Mouse (Mus musculus): ENCODE measurements around the gene Tjp1. TPM values are rescaled to one million over a fixed set of nuclear protein-coding genes. Genes with fewer than 3 reads are reported as not detected.

Gene Tjp1
- polyA plus RNA-seq, 1 experiment from 2014 or later = 22.3 TPM

DNA sequence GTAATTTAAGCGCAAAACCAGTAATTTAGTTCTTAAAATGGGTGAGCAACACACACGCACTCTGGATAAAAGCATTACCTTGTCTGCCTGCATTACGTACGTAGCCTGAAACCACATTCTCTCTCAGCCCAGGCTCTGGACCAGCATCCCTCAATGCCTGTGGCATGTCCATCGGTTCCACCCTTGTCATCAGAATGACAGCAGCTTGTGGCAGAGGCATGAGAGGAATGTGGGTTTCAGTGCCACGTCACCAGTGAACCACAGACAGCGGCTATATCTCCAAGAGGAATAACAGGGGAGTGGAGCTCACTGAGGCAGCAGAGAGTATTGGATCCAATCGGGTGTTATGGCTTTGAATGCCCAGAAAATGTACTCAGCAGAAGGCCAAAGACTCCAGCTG lies 88.1 kb downstream of the Tjp1 start:
- no peak overlapping the region for H3K9ac ChIP-seq (ENCODE audit: low read depth, low read length)
- no peaks in the 10 kb centered on the region for H3K27me3 ChIP-seq (replicated peaks; ENCODE audit: control insufficient read depth, insufficient read depth, low read length)
- H3K4me3 ChIP-seq (ENCODE audit: low read depth, low read length) = no peak overlapping the region
- DNase-seq (ENCODE audit: low spot score) (peak; percentile 53), ATAC-seq (ENCODE audit: low read depth) (no peak)
- H3K4me2 ChIP-seq (ENCODE audit: low read depth, low read length) = no peak overlapping the region
- H3K36me3 ChIP-seq (ENCODE audit: control insufficient read depth, insufficient read depth, low read length) = no peaks in the 10 kb centered on the region
- H3K9me3 ChIP-seq (ENCODE audit: control insufficient read depth, low read length) = no peaks in the 10 kb centered on the region
- H3K27ac ChIP-seq (replicated peaks; ENCODE audit: low read depth, low read length) = no peak overlapping the region
- 61% methylated on average over 8 of the region's 8 CpGs for WGBS
- no peaks in the 10 kb centered on the region for H3K4me1 ChIP-seq (ENCODE audit: control insufficient read depth, insufficient read depth, low read length)

DNA sequence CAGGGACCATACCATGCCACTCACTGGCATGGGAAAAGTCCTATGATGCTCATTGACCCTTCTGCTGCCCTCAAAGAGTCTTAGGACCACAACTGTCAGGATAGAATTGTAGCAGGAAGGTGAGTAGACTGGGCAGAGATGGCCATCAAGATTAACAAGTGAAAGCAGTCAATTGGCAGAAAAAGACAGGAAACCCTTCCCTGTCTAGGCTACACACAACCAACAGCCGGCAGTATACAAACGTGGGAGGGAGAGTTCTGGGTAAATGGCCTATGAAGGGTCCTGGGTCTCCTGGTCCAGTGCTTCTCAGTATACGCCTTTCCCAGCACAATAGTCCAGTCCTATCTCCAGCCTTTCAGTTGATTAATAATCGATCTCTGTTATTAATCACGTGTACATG lies 89.4 kb downstream of the Tjp1 start:
- H3K4me1 ChIP-seq (ENCODE audit: control insufficient read depth, insufficient read depth, low read length) = no peaks in the 10 kb centered on the region
- no peak overlapping the region for H3K4me3 ChIP-seq (ENCODE audit: low read depth, low read length)
- H3K27me3 ChIP-seq (replicated peaks; ENCODE audit: control insufficient read depth, insufficient read depth, low read length) = no peaks in the 10 kb centered on the region
- 85% methylated on average over 5 of the region's 5 CpGs for WGBS
- no peak overlapping the region for H3K27ac ChIP-seq (replicated peaks; ENCODE audit: low read depth, low read length)
- no peaks in the 10 kb centered on the region for H3K9me3 ChIP-seq (ENCODE audit: control insufficient read depth, low read length)
- no peak overlapping the region for H3K4me2 ChIP-seq (ENCODE audit: low read depth, low read length)
- ATAC-seq (ENCODE audit: low read depth) (no peak), DNase-seq (ENCODE audit: low spot score) (no peak)
- H3K9ac ChIP-seq (ENCODE audit: low read depth, low read length) = no peak overlapping the region
- no peaks in the 10 kb centered on the region for H3K36me3 ChIP-seq (ENCODE audit: control insufficient read depth, insufficient read depth, low read length)

DNA sequence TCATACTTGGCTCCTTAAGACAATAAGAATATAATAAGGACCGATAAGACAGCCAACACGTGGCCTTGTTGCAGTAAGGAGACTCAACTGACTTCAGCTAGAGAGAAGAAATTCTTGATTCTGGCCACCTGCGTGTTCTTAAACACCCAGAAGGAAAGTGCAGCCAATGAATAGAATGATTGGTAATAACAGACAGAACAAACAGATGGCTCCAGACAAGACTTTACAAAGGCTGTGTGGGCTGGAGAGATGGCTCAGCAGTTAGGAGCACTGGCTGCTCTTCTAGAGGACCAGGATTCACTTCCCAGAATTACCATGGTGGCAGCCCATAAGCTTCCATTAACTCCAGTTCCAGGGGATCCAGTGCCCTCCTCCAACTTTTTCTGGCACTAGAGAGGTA lies 90.7 kb downstream of the Tjp1 start:
- 81% methylated on average over 3 of the region's 3 CpGs for WGBS
- ATAC-seq (ENCODE audit: low read depth) (no peak), DNase-seq (ENCODE audit: low spot score) (no peak)
- Histone ChIP-seq H3K4me1 (ENCODE audit: control insufficient read depth, insufficient read depth, low read length) (no peaks in the 10 kb centered on the region), H3K9ac (ENCODE audit: low read depth, low read length) (no peak overlapping the region), H3K27me3 (replicated peaks; ENCODE audit: control insufficient read depth, insufficient read depth, low read length) (no peaks in the 10 kb centered on the region), H3K27ac (replicated peaks; ENCODE audit: low read depth, low read length) (no peak overlapping the region), H3K4me3 (ENCODE audit: low read depth, low read length) (no peak overlapping the region), H3K36me3 (ENCODE audit: control insufficient read depth, insufficient read depth, low read length) (no peaks in the 10 kb centered on the region), H3K4me2 (ENCODE audit: low read depth, low read length) (no peak overlapping the region), H3K9me3 (ENCODE audit: control insufficient read depth, low read length) (no peaks in the 10 kb centered on the region)

DNA sequence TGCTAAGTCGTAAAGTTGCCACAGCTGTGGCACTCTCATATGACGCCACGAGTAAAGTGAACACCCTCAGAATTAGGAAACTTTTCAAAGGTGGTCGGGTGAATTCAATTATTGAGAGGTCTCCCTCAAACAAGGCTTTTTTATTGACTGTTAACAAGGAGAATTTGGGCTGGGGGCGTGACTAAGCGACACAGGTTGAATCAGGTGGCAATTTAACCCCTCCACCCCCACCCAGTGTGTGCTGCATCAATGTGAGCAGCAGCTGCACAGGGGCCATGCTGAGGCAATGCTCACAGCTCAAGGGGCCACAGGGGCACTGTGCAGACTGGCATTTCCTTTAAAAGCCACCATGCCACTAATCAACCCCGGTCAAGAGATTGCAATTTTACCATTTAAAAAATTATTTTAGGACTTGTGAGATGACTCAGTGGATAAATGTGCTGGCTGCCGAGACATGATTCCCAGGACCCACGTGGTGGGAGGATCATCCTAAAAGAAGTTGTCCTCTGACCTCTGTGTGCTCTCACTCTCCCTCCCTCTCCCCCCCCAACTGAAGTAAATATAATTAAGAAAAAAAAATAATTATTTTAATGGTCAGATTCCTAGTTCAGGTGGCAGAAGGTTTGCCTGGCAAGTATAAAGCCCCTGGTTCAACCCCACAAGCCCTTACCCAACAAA lies 96.4 kb downstream of the Tjp1 start:
- 29% methylated on average over 9 of the region's 9 CpGs for WGBS
- Histone ChIP-seq H3K4me2 (ENCODE audit: low read depth, low read length) (no peak overlapping the region), H3K4me1 (ENCODE audit: control insufficient read depth, insufficient read depth, low read length) (no peaks in the 10 kb centered on the region), H3K9me3 (ENCODE audit: control insufficient read depth, low read length) (no peaks in the 10 kb centered on the region), H3K4me3 (ENCODE audit: low read depth, low read length) (no peak overlapping the region), H3K27me3 (replicated peaks; ENCODE audit: control insufficient read depth, insufficient read depth, low read length) (no peaks in the 10 kb centered on the region), H3K36me3 (ENCODE audit: control insufficient read depth, insufficient read depth, low read length) (no peaks in the 10 kb centered on the region), H3K27ac (replicated peaks; ENCODE audit: low read depth, low read length) (no peak overlapping the region), H3K9ac (ENCODE audit: low read depth, low read length) (no peak overlapping the region)
- DNase-seq (ENCODE audit: low spot score) = no peak
- ATAC-seq (ENCODE audit: low read depth) = no peak

DNA sequence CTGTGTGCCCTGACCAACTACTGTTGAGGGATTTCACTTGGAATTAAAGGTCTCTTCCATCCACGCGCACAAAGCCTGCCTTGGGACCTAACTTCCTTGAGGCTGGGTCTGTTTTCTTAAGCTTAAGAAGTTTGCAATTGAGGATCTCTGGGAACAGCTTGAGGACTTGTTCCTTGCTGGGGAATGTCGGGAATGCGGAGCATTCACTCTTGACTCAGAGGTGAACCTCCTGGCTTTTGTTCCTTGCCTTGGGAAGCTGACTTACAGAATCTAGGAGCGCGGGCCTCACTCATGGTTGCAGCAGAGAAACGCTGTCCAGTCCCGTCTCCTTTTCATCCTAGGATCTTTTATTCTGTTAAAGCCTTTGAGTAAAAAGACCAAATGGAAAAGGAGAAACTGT lies 97.2 kb downstream of the Tjp1 start:
- H3K27me3 ChIP-seq (replicated peaks; ENCODE audit: control insufficient read depth, insufficient read depth, low read length) = no peaks in the 10 kb centered on the region
- 12% methylated on average over 8 of the region's 8 CpGs for WGBS
- ATAC-seq (ENCODE audit: low read depth) (no peak), DNase-seq (ENCODE audit: low spot score) (peak; percentile 44)
- H3K9me3 ChIP-seq (ENCODE audit: control insufficient read depth, low read length) = no peaks in the 10 kb centered on the region
- H3K9ac ChIP-seq (ENCODE audit: low read depth, low read length) = no peak overlapping the region
- H3K4me3 ChIP-seq (ENCODE audit: low read depth, low read length) = no peak overlapping the region
- H3K4me1 ChIP-seq (ENCODE audit: control insufficient read depth, insufficient read depth, low read length) = no peaks in the 10 kb centered on the region
- H3K36me3 ChIP-seq (ENCODE audit: control insufficient read depth, insufficient read depth, low read length) = no peaks in the 10 kb centered on the region
- no peak overlapping the region for H3K4me2 ChIP-seq (ENCODE audit: low read depth, low read length)
- no peak overlapping the region for H3K27ac ChIP-seq (replicated peaks; ENCODE audit: low read depth, low read length)

DNA sequence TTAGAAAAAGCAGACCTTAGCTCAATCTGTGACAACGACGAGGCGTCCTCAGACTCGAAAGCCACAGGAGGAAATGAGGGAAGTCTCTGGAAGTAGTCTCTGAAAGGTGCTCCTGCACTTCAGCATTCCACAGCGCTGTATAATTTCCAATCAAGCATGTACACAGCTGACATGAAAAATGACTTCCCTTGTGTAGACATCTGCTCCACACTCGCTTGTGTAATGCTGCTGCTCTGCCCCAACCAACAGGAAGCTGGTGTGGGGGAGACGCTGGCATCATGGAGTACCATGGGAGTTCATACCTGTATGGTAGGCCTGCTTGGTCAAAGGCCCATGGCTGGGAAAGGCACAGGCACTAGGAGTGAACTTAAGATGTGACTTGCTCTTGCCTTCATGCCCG lies 103.1 kb downstream of the Tjp1 start:
- no peak overlapping the region for H3K4me3 ChIP-seq (ENCODE audit: low read depth, low read length)
- H3K27me3 ChIP-seq (replicated peaks; ENCODE audit: control insufficient read depth, insufficient read depth, low read length) = no peaks in the 10 kb centered on the region
- no peak for ATAC-seq (ENCODE audit: low read depth)
- no peak overlapping the region for H3K9ac ChIP-seq (ENCODE audit: low read depth, low read length)
- no peaks in the 10 kb centered on the region for H3K9me3 ChIP-seq (ENCODE audit: control insufficient read depth, low read length)
- no peaks in the 10 kb centered on the region for H3K36me3 ChIP-seq (ENCODE audit: control insufficient read depth, insufficient read depth, low read length)
- H3K4me1 ChIP-seq (ENCODE audit: control insufficient read depth, insufficient read depth, low read length) = no peaks in the 10 kb centered on the region; the same call in 1 of the 2 replicates
- no peak overlapping the region for H3K4me2 ChIP-seq (ENCODE audit: low read depth, low read length)
- DNase-seq (ENCODE audit: low spot score) = no peak
- H3K27ac ChIP-seq (replicated peaks; ENCODE audit: low read depth, low read length) = no peak overlapping the region
- 70% methylated on average over 8 of the region's 8 CpGs for WGBS

DNA sequence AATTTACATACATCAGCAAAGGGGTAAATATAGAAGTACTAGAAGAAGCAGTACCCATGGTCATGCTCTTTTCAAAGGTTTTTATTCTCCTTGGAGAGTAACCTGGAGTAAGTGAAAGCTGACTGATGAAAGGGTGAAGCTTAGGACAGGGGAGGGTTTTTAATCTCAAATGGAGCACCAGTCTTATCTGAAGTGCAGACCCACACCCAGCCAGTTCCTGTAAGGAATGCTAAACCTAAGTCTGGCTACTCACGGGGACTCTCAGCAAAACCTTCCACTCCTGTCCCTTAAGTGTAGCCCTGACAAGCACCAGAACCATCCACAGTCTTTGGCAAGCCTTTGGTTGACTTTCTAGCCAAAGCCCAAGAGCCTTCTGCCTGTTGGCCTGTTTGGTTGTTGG lies 105.1 kb downstream of the Tjp1 start:
- H3K4me2 ChIP-seq (ENCODE audit: low read depth, low read length) = no peak overlapping the region
- no peak overlapping the region for H3K4me3 ChIP-seq (ENCODE audit: low read depth, low read length)
- no peak overlapping the region for H3K9ac ChIP-seq (ENCODE audit: low read depth, low read length)
- H3K27me3 ChIP-seq (replicated peaks; ENCODE audit: control insufficient read depth, insufficient read depth, low read length) = no peaks in the 10 kb centered on the region
- 89% methylated on average over 1 of the region's 1 CpGs for WGBS
- no peaks in the 10 kb centered on the region for H3K36me3 ChIP-seq (ENCODE audit: control insufficient read depth, insufficient read depth, low read length)
- ATAC-seq (ENCODE audit: low read depth) = no peak
- H3K4me1 ChIP-seq (ENCODE audit: control insufficient read depth, insufficient read depth, low read length) = no peaks in the 10 kb centered on the region; the same call in 1 of the 2 replicates
- H3K9me3 ChIP-seq (ENCODE audit: control insufficient read depth, low read length) = no peaks in the 10 kb centered on the region
- no peak overlapping the region for H3K27ac ChIP-seq (replicated peaks; ENCODE audit: low read depth, low read length)
- no peak for DNase-seq (ENCODE audit: low spot score)

DNA sequence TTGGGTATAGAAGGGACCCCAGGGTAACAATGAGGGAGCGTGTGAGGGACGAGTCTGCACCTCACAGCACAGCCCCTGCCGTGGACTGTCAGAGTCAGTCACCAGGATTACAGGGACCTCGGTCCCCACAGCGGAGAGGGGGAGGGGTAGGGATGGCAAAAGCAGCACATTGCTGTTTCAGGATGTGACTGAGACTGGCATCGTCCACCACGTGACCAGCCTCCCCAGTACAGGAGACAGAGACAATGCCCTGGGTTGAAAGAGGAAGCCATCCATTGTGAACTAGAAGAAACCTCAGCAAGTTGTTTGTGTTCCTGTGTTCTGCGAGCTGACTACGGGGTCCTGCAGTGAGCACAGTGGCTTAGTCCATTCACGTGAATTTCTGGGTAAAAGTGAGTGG lies 106.1 kb downstream of the Tjp1 start:
- peaks cover 4% of the 10 kb centered on the region; the same call in 1 of the 2 replicates for H3K4me1 ChIP-seq (ENCODE audit: control insufficient read depth, insufficient read depth, low read length)
- peak; percentile 77 for ATAC-seq (ENCODE audit: low read depth)
- H3K4me2 ChIP-seq (ENCODE audit: low read depth, low read length) = peak overlapping the region; percentile 15; the same call in 1 of the 2 replicates
- no peaks in the 10 kb centered on the region for H3K27me3 ChIP-seq (replicated peaks; ENCODE audit: control insufficient read depth, insufficient read depth, low read length)
- DNase-seq (ENCODE audit: low spot score) = peak; percentile 67
- no peaks in the 10 kb centered on the region for H3K9me3 ChIP-seq (ENCODE audit: control insufficient read depth, low read length)
- WGBS = 13% methylated on average over 10 of the region's 10 CpGs
- no peak overlapping the region for H3K4me3 ChIP-seq (ENCODE audit: low read depth, low read length)
- no peak overlapping the region for H3K27ac ChIP-seq (replicated peaks; ENCODE audit: low read depth, low read length)
- H3K36me3 ChIP-seq (ENCODE audit: control insufficient read depth, insufficient read depth, low read length) = no peaks in the 10 kb centered on the region
- no peak overlapping the region for H3K9ac ChIP-seq (ENCODE audit: low read depth, low read length)

DNA sequence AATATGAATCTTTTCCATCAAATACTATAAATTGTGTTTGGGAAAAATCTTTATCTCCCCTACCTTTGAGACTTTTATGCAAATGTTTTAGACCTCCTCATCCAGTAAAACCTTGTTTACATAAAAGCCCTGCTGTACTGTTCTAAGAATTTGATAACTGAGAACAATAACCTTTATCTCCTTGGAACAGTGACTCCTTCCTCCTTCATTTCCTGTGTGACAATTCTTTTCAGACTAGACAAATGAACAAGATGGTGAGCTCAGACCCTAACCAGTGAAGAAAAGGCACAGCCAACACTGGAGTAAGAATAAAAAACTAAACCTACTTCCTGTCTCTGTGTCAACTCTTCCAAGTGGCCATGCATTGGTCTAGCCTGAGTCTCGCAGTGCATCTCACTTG lies 107.7 kb downstream of the Tjp1 start:
- WGBS = 60% methylated on average over 1 of the region's 1 CpGs
- H3K4me2 ChIP-seq (ENCODE audit: low read depth, low read length) = no peak overlapping the region
- H3K27ac ChIP-seq (replicated peaks; ENCODE audit: low read depth, low read length) = no peak overlapping the region

More for the DNA sequence above, 107.7 kb downstream of the Tjp1 start:
- no peak for DNase-seq (ENCODE audit: low spot score)
- ATAC-seq (ENCODE audit: low read depth) = no peak
- no peaks in the 10 kb centered on the region for H3K36me3 ChIP-seq (ENCODE audit: control insufficient read depth, insufficient read depth, low read length)
- H3K9ac ChIP-seq (ENCODE audit: low read depth, low read length) = no peak overlapping the region
- no peaks in the 10 kb centered on the region for H3K27me3 ChIP-seq (replicated peaks; ENCODE audit: control insufficient read depth, insufficient read depth, low read length)
- H3K9me3 ChIP-seq (ENCODE audit: control insufficient read depth, low read length) = no peaks in the 10 kb centered on the region
- H3K4me3 ChIP-seq (ENCODE audit: low read depth, low read length) = no peak overlapping the region
- peaks cover 7% of the 10 kb centered on the region; the same call in 1 of the 2 replicates for H3K4me1 ChIP-seq (ENCODE audit: control insufficient read depth, insufficient read depth, low read length)
